Mouse (Mus musculus) brain, adult 2 months (tissue): ENCODE results near the gene Nisch.

Experiments
- DNase-seq: peaks from one replicate; pipeline ENCODE4 v3.0.0; 2011; ENCODE audit warnings: low read depth, low spot score

Nisch gene

DNA sequence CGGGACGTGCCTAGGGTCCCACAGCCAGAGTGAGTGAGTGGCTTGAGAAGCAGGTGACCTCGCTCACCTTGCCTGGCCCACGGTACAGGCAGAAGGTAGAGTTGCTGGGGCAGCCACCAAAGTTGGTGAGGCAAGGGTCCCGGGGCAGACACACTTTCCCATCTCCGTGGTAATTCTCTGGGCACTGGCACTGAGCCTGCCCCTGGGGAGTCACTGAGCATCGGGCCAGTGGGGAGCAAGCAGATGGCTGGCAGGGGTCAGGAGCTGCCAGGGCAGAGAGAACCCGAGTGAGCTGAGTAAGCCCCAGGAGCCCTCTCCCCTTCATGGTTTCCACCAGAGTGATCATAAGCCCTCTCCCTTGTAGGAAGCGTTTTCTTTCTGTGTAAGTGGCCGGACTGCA lies 55.1 kb downstream of the Nisch start:
- DNase-seq, result no peak

DNA sequence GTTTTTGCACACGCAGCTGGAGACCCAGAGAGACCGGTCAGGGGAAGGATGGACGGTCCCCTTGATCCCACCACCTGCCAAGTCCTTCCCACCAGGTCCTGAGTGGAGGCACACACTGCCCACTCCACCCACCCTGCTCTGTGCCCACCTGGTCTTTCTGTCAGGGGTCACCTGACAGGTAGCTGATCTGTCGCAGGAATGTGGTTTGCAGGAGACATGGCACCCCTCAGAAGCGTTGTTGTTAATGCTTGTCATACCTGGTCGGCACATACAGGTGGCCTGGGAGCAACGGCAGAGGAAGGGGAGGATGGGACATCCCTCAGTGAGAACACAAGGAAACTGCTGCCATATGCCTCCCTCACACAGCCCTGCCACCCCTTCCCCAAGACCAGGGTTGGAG lies 55.6 kb downstream of the Nisch start:
- DNase-seq, result no peak

DNA sequence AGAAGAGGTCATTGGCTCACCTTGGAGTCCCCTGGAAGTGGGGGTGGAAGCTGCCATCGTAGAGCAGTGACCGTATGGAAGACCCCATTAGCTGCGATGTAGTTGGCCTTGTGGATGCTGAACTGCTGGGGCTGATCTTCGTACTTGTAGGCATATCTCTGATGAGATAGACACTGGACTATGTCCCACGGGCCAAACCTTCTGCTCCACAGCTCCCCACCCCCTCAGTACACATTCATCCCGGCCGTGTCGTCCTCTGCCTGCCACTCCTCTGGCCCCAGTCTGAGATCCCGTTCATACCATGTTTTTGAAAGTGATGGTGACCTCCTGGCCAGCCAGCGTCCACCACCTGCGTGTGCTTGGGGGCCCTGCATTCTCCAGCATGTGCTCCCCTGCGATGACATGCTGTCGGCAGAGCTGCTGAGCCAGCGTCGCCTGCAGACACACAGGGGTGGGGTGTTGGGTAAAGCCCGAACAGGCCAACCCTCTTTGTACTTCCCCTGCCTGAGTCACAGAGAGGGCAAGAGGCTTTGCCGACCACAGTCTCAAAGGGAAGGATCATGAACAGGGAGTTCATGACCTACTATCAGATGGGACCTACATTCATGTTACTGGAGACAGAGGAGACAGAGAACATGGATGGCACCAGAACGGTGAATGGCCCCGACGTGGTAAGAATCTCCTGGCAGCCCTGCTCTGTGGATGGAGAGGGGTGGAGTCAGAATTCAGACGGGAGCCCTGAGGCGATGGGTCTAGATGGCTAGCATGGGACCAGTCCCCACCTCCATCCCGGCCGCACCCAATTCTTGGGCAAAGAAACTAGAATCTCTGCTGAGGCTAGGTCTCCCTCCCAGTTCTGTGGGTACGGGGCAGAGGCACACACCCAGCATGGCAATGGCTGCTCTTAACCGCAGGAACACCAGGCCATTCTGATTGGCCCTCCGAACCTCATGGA lies 56.3 kb downstream of the Nisch start:
- no peak for DNase-seq

DNA sequence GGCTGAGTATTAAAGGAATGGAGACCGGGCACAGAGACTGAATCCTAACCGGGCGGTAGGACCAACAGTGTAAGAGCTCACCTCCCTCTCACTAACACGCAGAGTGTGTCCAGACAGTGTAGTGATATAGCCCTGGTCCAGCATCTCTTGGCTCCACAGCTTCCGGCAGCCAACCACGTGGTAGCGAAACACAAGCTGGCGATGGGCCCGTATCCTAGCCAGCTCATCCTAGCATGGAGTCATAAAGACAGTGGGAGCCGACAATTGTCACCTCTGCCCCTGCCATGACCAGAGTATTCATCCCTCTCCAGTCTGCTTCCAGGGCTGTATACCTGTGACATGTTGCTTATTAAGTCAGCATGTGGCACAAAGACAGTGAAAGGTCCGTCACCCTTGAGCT lies 71.1 kb downstream of the Nisch start:
- no peak for DNase-seq

DNA sequence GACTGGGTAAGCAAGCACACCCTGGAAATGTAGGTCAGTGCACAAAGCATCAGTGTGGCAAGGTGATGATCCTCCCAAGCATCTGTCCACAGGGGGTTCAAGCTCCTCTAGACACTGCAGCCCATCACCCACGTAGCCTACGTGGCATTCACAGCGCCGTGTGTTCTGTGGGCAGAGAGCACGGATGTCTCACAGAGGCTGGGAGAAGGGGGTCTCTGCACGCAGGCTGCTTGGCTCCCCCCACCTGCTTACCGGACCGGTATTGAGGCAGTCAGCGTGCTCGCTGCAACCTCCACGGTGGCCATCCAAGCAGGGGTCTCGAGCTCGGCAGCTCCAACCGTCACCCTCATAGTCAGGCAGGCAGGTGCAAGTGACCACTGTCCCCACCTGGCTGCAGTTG lies 75.7 kb downstream of the Nisch start:
- DNase-seq, result no peak

DNA sequence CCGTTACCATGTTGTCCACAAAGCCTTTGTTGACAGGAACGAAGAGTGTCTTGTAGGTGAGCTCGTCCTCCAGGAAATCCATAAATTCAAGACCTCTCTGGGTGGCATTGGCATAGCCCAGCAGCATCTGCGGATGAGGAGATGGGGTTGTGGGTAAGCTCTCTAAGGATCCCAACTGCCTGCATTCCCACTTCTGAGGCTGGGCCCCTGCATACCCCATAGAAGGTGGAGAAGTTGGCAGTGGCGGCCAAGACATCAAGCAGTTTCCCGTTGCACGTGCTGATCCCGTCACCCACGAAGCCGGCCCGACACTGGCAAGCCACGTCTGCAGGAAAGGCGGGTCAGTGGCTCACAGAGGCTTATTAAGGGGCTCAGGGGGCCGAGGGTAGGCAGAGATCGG lies 76.6 kb downstream of the Nisch start:
- DNase-seq, result no peak

DNA sequence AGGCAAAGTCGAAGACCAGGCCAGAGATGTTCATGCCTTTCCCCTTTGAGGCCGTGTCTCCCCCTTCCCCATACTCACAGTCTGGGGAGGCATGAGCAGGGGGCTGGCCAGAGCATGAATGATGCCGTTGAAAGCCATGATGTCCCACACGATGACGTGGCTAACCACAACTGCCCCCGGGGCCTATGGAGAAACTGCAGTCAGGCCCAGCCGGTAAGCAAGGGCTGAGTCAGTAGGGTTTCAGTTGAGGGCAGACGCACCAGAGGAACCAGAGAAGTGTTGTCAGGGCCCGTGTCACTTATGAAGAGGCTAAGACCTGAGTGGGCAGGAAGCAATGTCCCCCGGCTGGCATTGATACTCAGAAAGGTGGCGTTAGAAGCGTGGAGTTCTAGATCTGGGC lies 77.1 kb downstream of the Nisch start:
- no peak for DNase-seq

DNA sequence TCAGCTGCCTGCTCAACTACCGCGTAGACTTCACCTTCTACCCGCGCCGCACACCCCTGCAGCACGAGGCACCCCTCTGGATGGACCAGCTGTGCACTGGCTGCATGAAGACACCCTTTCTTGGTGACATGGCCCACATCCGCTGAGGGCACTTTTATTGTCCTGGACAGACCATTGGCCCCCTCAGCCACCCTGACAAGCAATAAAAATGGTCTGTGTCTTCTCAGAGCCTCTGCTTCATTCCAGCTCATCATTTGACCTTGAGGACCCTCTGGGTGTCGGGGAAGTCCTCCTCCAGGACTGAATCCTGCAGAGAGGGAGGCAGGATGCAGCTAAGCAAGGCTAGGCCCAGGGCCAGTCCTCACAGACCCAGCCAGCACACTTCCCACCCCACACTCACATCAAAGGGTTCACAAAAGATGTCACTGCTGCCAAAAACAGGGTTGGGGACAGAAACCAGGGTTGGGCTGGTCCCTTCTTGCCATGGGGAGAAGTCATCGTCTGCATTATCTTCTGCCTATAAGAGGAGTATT lies 77.8 kb downstream of the Nisch start:
- no peak for DNase-seq

DNA sequence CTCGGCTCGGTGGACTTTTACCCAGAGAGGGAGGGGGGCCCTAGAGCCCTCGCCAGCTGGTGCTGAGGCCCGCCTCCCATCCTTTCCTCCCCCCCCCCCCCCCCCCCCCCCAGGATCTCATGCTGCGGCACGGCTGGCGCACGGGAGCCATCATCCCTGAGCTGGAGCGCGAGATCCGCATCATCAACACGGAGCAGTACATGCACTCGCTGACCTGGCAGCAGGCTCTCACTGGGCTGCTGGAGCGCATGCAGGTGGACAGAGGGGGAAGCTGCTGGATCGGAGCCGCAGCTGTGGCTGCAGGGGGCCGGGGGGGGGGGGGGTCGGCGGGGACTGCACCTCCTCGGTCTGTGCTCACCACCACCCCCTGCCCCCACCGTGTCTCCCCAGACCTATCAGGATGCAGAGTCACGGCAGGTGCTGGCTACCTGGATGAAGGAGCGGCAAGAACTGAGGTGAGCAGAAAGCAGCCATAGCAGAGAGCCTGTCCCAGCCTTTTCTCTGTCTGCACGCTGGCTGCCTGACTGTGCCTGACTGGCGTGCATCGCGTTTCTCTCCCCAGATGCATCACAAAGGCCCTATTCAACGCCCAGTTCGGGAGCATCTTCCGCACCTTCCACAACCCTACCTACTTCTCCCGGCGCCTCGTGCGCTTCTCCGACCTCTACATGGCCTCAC lies 78.4 kb downstream of the Nisch start:
- DNase-seq, result no peak

DNA sequence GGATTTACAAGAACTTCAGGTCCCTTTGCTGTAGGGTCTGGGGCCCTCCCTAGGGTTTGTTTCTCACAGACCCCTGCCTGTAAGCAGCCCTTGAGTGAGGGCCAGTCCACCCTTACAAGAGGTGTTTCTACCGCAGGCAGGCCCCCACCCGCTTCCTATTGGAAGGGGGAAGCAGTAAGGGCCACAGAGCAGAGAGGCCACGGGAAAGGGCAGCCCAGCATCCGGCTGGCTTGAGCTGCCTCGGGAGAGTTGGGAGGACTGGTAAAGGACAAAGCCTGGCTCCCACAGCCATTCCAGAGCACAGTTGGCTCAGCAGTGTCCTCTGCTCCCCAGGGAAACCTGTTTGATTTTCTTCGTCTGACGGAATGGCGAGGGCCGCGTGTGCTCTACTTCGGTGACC lies 79.0 kb downstream of the Nisch start:
- DNase-seq, result no peak

DNA sequence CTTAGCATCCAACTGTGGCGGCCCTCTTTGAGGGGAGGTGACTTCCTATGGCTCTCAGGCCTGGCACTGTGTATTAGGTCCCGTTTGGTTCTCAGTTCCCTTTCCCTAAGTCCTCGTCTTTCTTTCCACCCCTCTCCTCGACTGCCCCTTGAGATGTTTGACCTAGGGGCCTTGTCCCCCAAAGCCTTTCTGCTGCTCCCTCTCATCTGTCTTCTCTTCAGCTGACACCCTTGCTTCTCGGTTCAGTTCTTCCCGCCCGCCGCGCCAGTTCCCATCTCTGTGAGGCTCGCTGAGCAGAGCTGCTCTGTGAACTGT lies 79.5 kb downstream of the Nisch start:
- DNase-seq, result no peak

DNA sequence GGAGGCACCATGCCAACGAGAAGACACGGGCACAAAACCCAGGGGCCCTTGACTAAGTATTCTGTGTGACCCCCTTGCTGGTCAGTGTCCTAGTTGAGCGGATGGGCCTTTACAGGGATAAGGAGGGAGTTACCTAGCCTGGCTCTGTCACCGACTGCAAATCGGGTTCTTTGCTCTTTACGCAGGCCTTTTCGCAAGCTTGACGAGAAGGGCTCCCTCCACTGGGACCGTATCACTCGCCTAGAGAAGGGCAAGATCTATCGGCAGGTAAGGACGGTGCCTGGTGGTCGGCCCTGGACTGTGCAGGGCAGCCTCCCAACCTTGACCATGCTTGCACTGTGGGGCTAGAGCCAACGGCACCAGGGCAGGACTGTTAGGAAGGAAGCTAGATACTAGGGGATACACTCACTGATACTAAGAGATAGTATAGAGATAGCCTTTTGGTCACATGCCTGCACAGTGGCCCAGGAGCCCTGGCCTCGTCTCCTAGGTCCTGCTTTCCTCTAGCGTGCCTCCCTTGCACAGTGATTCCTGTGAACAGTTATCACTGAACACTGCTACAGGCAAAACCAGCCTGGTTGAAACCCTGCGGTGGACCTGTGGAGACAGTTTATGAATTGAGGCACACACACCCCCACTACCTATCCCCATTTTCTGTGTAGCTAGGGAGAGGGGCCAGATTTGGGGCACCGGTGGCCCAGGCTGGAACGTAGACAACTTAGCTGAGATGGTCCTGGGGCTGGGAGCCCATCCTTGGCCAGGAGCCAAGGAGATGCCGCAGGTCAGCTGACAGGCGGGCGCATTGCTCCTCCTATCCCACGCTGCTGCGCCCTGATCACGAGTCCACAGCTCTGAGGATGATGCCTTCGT lies 80.1 kb downstream of the Nisch start:
- DNase-seq, result no peak

DNA sequence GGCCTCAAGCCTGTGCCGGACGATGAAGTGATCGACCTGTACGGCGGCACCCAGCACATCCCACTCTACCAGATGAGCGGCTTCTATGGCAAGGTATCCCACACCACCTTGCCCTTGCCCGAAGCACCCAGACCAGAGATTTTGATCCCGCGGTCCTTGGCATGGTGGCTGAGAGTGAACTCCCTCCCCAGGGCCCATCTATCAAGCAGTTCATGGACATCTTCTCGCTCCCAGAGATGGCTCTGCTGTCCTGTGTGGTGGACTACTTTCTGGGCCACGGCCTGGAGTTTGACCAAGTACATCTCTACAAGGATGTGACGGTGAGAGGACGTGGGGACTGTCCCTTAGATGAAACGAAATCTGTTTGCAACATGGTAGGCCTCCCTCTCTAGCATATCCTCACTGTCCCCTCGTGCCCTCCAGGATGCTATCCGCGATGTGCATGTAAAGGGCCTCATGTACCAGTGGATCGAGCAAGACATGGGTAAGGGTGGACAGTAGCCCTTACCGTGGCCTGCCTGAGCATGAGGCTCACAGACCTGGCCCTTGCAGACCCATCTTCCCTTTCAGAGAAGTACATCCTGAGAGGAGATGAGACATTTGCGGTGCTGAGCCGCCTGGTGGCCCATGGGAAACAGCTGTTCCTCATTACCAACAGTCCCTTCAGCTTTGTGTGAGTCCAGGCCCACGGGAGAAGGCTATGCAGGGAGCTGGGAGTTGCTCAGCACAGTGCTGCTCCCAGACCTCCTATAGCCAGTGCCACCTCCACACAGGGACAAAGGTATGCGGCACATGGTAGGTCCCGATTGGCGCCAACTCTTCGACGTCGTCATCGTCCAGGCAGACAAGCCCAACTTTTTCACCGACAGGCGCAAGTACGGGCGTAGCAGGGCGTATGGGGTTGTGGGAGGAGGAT lies 81.0 kb downstream of the Nisch start:
- DNase-seq, result no peak

DNA sequence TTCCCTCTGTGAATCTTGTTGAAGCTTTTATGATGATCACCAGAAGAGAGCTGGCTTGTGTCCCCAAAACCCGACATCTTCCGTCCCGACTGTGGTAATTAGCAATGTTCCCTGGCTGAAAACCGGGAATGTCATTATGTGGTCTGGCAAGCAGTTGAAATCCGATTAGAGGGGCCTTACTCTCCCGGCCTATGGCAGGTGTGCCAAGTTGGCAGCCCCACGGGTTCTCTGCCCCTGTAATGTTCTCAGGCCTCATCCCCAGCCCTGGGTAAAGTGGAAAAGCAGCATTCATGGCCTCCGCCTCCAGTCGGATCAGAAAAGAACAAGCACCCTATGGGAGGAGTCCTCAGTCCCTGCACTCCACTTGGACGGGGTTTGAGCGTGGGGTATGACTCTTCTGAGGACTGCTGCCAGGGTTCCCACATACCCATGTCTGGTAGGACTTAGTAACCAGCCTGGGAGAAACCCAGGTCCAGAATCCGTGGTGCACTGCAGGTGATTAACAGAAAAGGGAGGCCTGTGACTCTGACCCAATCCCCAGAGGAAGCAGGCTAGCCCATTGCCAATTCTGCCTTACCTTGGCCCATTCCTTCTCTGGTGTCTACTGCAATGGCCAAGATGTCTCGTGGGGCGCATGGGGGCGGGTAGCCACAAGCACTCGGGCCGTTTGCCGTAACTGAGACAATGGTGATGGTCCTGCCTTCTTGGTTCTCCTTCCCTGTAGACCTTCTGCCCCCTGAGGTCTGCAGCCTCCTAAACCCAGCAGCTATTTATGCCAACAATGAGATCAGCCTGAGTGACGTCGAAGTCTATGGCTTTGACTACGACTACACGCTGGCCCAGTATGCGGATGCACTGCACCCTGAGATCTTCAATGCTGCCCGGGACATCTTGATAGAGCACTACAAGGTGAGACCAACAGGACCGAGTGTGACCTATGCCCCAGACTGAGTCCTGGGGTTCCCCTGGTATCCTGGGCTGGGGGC lies 82.4 kb downstream of the Nisch start:
- peak; percentile 27 for DNase-seq

DNA sequence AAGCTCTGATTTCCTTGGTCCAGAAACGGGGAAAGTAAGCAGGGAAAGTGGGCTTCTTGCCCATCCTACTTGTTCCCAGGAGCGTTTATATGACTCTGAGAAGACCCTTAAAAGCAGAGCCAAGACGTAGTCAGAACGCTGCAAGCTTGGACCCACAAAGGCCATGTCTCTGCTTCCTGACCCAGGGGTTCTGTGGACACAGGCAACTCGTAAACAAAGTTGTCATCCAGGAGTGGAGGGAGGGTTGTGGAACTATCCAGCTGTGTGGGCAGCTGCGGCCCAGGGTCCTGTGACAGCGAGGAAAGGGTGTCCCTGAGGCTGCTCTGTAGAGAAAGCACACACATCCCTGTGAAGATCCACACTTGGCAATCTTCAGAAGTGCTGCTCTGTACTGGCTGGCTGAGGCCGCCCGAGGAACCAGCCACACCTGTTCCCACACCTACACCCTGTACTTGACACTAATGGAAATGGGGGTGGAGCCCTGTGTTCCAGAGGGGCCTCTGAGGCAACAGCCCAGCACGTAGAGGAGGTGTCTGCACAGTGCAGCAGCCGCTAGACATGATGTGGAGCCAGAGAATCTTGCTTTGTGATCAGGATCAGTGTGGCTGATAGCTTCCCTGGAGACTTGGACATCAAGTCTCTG lies 83.6 kb downstream of the Nisch start:
- peak; percentile 46 for DNase-seq

DNA sequence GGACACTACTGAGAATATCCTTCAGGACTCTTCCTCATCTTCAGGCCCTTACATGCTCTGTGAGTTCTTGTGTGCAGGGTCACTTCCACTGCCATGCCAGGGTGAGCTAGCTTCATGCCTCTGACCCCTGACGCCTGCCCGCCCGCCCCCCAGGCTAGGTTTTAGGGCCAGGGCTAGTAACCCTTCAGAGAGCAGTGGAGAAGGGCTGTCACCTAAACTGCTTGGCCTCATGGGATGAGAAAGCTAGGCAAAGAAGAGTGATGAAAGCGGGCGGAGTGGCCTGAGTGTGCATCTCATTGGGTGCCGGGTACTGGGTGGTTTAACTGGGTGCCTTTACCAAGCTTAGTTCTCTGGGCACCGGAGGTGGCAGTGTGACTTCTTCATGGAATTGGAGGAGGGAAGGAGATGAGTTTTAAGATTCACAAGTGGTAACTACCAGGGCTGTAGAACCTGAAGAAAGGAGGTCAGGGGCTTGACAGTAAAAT lies 84.2 kb downstream of the Nisch start:
- no peak for DNase-seq

DNA sequence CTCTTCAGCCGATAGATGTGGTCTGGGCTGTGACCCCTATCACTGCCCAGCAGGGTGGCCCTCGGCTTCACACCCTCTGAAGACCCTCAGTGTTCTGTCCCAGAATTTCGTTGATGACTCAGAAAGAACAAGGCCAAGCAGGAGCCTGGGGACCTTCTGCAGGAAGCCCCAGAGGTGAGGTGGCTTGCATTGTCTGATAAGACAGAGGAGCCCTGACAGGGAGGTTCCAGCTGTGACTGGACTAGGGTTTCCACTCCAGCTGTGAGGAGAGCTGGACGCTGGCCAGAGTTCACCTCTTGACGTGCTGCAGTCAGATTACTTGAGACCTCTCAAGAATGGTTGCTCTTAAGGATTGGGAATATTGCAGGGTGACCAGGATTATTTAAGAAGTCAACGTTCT lies 84.7 kb downstream of the Nisch start:
- no peak for DNase-seq

DNA sequence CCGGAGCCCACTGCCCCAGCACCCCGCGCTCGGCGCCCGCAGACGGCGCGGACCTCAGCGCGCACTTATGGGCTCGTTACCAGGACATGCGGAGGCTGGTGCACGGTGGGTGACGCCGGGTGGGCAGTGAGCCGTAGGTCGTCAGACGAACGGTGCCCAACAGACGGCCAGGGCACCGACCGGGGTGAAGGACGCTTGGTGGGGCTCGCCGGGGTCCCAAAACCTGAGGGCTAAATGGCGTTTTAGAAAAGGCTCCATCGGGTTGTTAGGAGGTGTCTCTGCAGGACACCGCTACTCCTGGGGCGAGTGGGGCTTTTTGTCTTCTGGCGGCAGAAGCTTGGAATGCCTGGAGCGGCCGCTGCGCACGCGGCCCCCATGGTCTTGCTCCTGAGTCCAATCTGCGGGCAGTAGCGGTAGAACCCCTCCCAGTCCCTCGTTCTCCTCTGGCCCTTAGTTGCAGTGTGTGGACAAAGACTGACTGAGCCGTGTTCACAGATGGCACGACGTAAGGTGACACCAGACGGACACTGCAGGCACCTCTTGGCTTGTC lies 85.4 kb downstream of the Nisch start:
- DNase-seq, result peak; percentile 33
